Mouse (Mus musculus) megakaryocyte-erythroid progenitor cell, adult 5-6 weeks (primary cell): ENCODE data around the gene Ms4a10. TPM values are rescaled to one million over a fixed set of nuclear protein-coding genes. Genes with fewer than 3 reads are reported as not detected.
A peak's percentile ranks its signal among the peaks of the same experiment; 100 is the strongest.

Experiments
- ATAC-seq: replicated peaks from 2 replicates; pipeline ENCODE4 v1.8.0; 2016; ENCODE audit warnings: mild to moderate bottlenecking, inconsistent platforms; ENCODE audit not compliant: severe bottlenecking, poor library complexity, low FRiP score, low TSS enrichment
- total RNA-seq, 2 experiments: library from RNA; stranded (forward) in 1 of 2; stranded (reverse) in 1 of 2; fragments of 200-1000, 215-1000 nt in 1 of 2; fragments of >200 nt in 1 of 2; fragmentation: Nextera tagmentation in 1 of 2; gene quantifications; 2 replicates each; pipeline ENCODE4 v1.2.3; 2014 to 2017

The Ms4a10 gene
- total RNA-seq (2014; fragmentation: Nextera tagmentation) = not detected in 2 replicates
- not detected in 2 replicates for total RNA-seq (2017)

- ATAC-seq = no peak
Measured at GRCm38 (mm10) chr19:10974238-10974865, at the start of gene Ms4a10. Ms4a10 (minus strand) TSS chr19:10974670.

GRCm38 (mm10) chr19:11022382-11022781, 47.9 kb upstream of the Ms4a10 start:
- ATAC-seq = no peak

- ATAC-seq = no peak
Measured at GRCm38 (mm10) chr19:11017891-11018290, 43.4 kb upstream of the Ms4a10 start, which contains the start of gene Ms4a18. Ms4a18 (minus strand) TSS chr19:11018031.

GRCm38 (mm10) chr19:11017251-11017650, 42.8 kb upstream of the Ms4a10 start:
- no peak for ATAC-seq

- ATAC-seq = no peak
Measured at GRCm38 (mm10) chr19:11015998-11016397, 41.5 kb upstream of the Ms4a10 start.

- no peak for ATAC-seq
Measured at GRCm38 (mm10) chr19:11015468-11015867, 41.0 kb upstream of the Ms4a10 start.

- no peak for ATAC-seq
Measured at GRCm38 (mm10) chr19:10993150-10993549, 18.7 kb upstream of the Ms4a10 start, which contains the start of gene Ms4a15. Ms4a15 (minus strand) TSS chr19:10993250.

- ATAC-seq = no peak
Measured at GRCm38 (mm10) chr19:10991911-10992310, 17.4 kb upstream of the Ms4a10 start.

GRCm38 (mm10) chr19:10990751-10991150, 16.3 kb upstream of the Ms4a10 start:
- ATAC-seq = no peak

GRCm38 (mm10) chr19:10988563-10988962, 14.1 kb upstream of the Ms4a10 start:
- no peak for ATAC-seq

- no peak for ATAC-seq
Measured at GRCm38 (mm10) chr19:10985889-10986288, 11.4 kb upstream of the Ms4a10 start.

GRCm38 (mm10) chr19:10984551-10984950, 10.1 kb upstream of the Ms4a10 start:
- ATAC-seq = no peak

- 0 out of 2 replicates have a peak, but pooled peaks have one; percentile 45 for ATAC-seq
Measured at GRCm38 (mm10) chr19:10983146-10983545, 8.7 kb upstream of the Ms4a10 start.

GRCm38 (mm10) chr19:10980210-10980609, 5.7 kb upstream of the Ms4a10 start:
- no peak for ATAC-seq

- ATAC-seq = peak; percentile 87
Measured at GRCm38 (mm10) chr19:10979184-10980168, 5.0 kb upstream of the Ms4a10 start.

- ATAC-seq = no peak
Measured at GRCm38 (mm10) chr19:10976318-10976717, 1.8 kb upstream of the Ms4a10 start.

- ATAC-seq = no peak
Measured at GRCm38 (mm10) chr19:10975187-10975586, 717 bp upstream of the Ms4a10 start.

- no peak for ATAC-seq
Measured at GRCm38 (mm10) chr19:10973187-10973586, 1.3 kb downstream of the Ms4a10 start.

GRCm38 (mm10) chr19:10972660-10973059, 1.8 kb downstream of the Ms4a10 start:
- ATAC-seq = no peak

- 0 out of 2 replicates have a peak, but pooled peaks have one; percentile 22 for ATAC-seq
Measured at GRCm38 (mm10) chr19:10970457-10970856, 4.0 kb downstream of the Ms4a10 start.
